Mouse (Mus musculus) midbrain, embryonic 11.5 days (tissue): ENCODE measurements around the gene Cdk5rap2. TPM values are rescaled to one million over a fixed set of nuclear protein-coding genes. Genes with fewer than 3 reads are reported as not detected.
A peak's percentile ranks its signal among the peaks of the same experiment; 100 is the strongest.

Experiments
- ATAC-seq: fragments of 200-750 bp; cut with Nextera tagmentation; 2 replicates; pipeline ENCODE4 v1.8.0; 2017; ENCODE audit warnings: moderate TSS enrichment, moderate library complexity; ENCODE audit not compliant: low FRiP score
- DNase-seq: peaks from one replicate; pipeline ENCODE4 v3.0.0; 2015; ENCODE audit warnings: low spot score; ENCODE audit errors: missing footprints
- H3K27ac ChIP-seq: fragments of 300-500 bp; sonication (generic); 2 replicates; pipeline ENCODE4 v1.5.1; 2014; ENCODE audit warnings: low read depth, low read length
- H3K27me3 ChIP-seq: fragments of 300-500 bp; sonication (generic); 2 replicates; pipeline ENCODE4 v1.6.1; 2014; ENCODE audit warnings: mild to moderate bottlenecking, low read length, moderate library complexity, mixed read lengths; ENCODE audit not compliant: control insufficient read depth, insufficient read depth
- H3K36me3 ChIP-seq: fragments of 300-500 bp; sonication (generic); 2 replicates; pipeline ENCODE4 v1.6.1; 2014; ENCODE audit warnings: mild to moderate bottlenecking, low read length, moderate library complexity, mixed read lengths; ENCODE audit not compliant: control insufficient read depth, insufficient read depth
- H3K4me1 ChIP-seq: fragments of 300-500 bp; sonication (generic); 2 replicates; pipeline ENCODE4 v1.6.1; 2014; ENCODE audit warnings: low read length; ENCODE audit not compliant: control insufficient read depth, insufficient read depth
- H3K4me2 ChIP-seq: fragments of 300-500 bp; sonication (generic); 2 replicates; pipeline ENCODE4 v1.6.1; 2014; ENCODE audit warnings: mild to moderate bottlenecking, moderate library complexity
- H3K4me3 ChIP-seq: fragments of 300-500 bp; sonication (generic); 2 replicates; pipeline ENCODE4 v1.5.1; 2014; ENCODE audit warnings: low read depth, low read length
- H3K9ac ChIP-seq: fragments of 300-500 bp; sonication (generic); 2 replicates; pipeline ENCODE4 v1.6.1; 2014; ENCODE audit warnings: low read length
- H3K9me3 ChIP-seq: fragments of 300-500 bp; sonication (generic); 2 replicates; pipeline ENCODE4 v1.6.1; 2016; ENCODE audit warnings: low read length; ENCODE audit not compliant: control insufficient read depth
- WGBS: fragments of 180-500 bp; shearing (Covaris S2); extraction: QIAGEN DNeasy Blood & Tissue Kit; methylation state at CpG from one replicate; pipeline ENCODE4 v1.1.7; 2014; 5-methylcytosine and 5-hydroxymethylcytosine counted together
- polyA plus RNA-seq: library from polyadenylated mRNA; unstranded; fragments of >200 nt; fragmentation: Nextera tagmentation; extraction: Ambion mirVana; gene quantifications from 2 replicates; pipeline ENCODE4 v1.2.1, GENCODE M21; 2014

Gene Cdk5rap2
- polyA plus RNA-seq, 1 experiment from 2014 or later, result 19.1 TPM

- H3K9ac ChIP-seq, result no peak overlapping the region
- no peaks in the 10 kb centered on the region for H3K4me1 ChIP-seq
- ATAC-seq, result no peak
- H3K4me2 ChIP-seq, result no peak overlapping the region
- 94% methylated on average over 9 of the region's 9 CpGs for WGBS
- peaks cover 7% of the 10 kb centered on the region for H3K36me3 ChIP-seq
- no peak overlapping the region for H3K27ac ChIP-seq
- DNase-seq, result peak; percentile 69
- H3K4me3 ChIP-seq, result no peak overlapping the region
- H3K27me3 ChIP-seq, result no peaks in the 10 kb centered on the region
- no peaks in the 10 kb centered on the region for H3K9me3 ChIP-seq
These were observed 109.1 kb downstream of the Cdk5rap2 start for GRCm38 (mm10) chr4:70301187-70301586.

DNA sequence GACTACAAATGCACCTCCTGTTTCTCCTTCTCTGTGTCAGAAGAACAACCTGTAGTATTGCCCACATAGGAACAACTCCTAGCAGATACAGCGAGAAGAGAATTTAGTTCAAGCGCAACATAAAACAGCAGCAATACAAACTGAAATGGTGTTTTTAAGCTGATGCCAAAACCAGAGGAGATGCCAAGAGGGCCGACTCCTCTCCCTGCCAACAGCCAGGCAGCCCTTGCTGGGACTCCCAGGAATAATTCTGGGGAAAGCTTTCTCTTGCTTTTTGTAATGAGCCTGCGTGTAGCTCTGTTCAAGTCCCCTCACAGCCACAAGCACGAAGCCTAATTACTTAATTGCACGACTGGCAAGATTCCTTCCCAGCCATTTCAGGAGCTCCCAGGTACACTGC is 120.9 kb downstream of the Cdk5rap2 start:
- Histone ChIP-seq H3K27me3 (no peaks in the 10 kb centered on the region), H3K9ac (no peak overlapping the region), H3K4me2 (no peak overlapping the region), H3K9me3 (no peaks in the 10 kb centered on the region), H3K36me3 (0 out of 2 replicates have a peak, but pooled peaks cover 2% of the 10 kb centered on the region), H3K4me1 (no peaks in the 10 kb centered on the region), H3K4me3 (no peak overlapping the region), H3K27ac (no peak overlapping the region)
- ATAC-seq (no peak), DNase-seq (no peak)
- WGBS, result 97% methylated on average over 6 of the region's 6 CpGs

- H3K27me3 ChIP-seq, result no peaks in the 10 kb centered on the region
- no peak overlapping the region for H3K4me2 ChIP-seq
- H3K9ac ChIP-seq, result no peak overlapping the region
- H3K4me3 ChIP-seq, result no peak overlapping the region
- no peaks in the 10 kb centered on the region for H3K4me1 ChIP-seq
- WGBS, result 96% methylated on average over 9 of the region's 9 CpGs
- ATAC-seq (no peak), DNase-seq (peak; percentile 73)
- H3K36me3 ChIP-seq, result 0 out of 2 replicates have a peak, but pooled peaks cover 2% of the 10 kb centered on the region
- no peaks in the 10 kb centered on the region for H3K9me3 ChIP-seq
- no peak overlapping the region for H3K27ac ChIP-seq
These were observed 127.1 kb downstream of the Cdk5rap2 start for GRCm38 (mm10) chr4:70283163-70283562.

GRCm38 (mm10) chr4:70278882-70279281 is 131.4 kb downstream of the Cdk5rap2 start:
- H3K9me3 ChIP-seq, result no peaks in the 10 kb centered on the region
- H3K36me3 ChIP-seq, result peaks cover 2% of the 10 kb centered on the region; the same call in 1 of the 2 replicates
- DNase-seq (peak; percentile 62), ATAC-seq (no peak)
- no peaks in the 10 kb centered on the region for H3K4me1 ChIP-seq
- H3K9ac ChIP-seq, result no peak overlapping the region
- 97% methylated on average over 4 of the region's 4 CpGs for WGBS
- no peak overlapping the region for H3K27ac ChIP-seq
- H3K27me3 ChIP-seq, result no peaks in the 10 kb centered on the region
- H3K4me2 ChIP-seq, result no peak overlapping the region
- no peak overlapping the region for H3K4me3 ChIP-seq

DNA sequence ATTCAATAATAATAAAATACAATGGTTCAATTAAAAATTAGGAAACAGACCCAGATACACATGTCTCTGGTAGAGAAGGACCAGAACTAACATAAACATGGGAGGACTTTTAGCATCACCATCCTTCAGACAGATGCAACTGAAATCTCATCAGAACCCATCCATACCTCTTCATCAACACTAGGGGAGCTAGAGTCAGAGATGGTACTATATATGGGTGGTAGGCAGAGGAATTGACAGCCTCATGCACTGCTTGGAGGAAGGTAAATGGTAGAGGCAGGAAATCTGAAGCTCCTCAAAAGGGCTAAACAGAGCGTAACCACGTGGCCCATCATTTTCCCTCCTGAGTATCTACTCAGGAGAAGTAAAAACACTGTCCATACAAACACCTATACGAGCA is 132.2 kb downstream of the Cdk5rap2 start:
- ATAC-seq (no peak), DNase-seq (peak; percentile 33)
- Histone ChIP-seq H3K9me3 (no peaks in the 10 kb centered on the region), H3K4me1 (no peaks in the 10 kb centered on the region), H3K4me3 (no peak overlapping the region), H3K36me3 (peaks cover 2% of the 10 kb centered on the region; the same call in 1 of the 2 replicates), H3K27ac (no peak overlapping the region), H3K4me2 (no peak overlapping the region), H3K27me3 (no peaks in the 10 kb centered on the region), H3K9ac (no peak overlapping the region)
- WGBS, result 95% methylated on average over 3 of the region's 3 CpGs

GRCm38 (mm10) chr4:70272943-70273342 is 137.3 kb downstream of the Cdk5rap2 start:
- Histone ChIP-seq H3K4me3 (no peak overlapping the region), H3K4me2 (no peak overlapping the region), H3K4me1 (no peaks in the 10 kb centered on the region), H3K27me3 (no peaks in the 10 kb centered on the region), H3K36me3 (peaks cover 2% of the 10 kb centered on the region; the same call in 1 of the 2 replicates), H3K9me3 (no peaks in the 10 kb centered on the region), H3K9ac (no peak overlapping the region), H3K27ac (no peak overlapping the region)
- no peak for DNase-seq
- ATAC-seq, result no peak
- WGBS, result 91% methylated on average over 4 of the region's 4 CpGs

GRCm38 (mm10) chr4:70272527-70272926 is 137.7 kb downstream of the Cdk5rap2 start:
- Histone ChIP-seq H3K4me2 (no peak overlapping the region), H3K4me1 (no peaks in the 10 kb centered on the region), H3K27ac (no peak overlapping the region), H3K27me3 (no peaks in the 10 kb centered on the region), H3K9me3 (no peaks in the 10 kb centered on the region), H3K36me3 (peaks cover 2% of the 10 kb centered on the region; the same call in 1 of the 2 replicates), H3K9ac (no peak overlapping the region), H3K4me3 (no peak overlapping the region)
- no peak for ATAC-seq
- WGBS, result 90% methylated on average over 4 of the region's 4 CpGs
- no peak for DNase-seq

- Histone ChIP-seq H3K4me3 (no peak overlapping the region), H3K9ac (no peak overlapping the region), H3K27me3 (no peaks in the 10 kb centered on the region), H3K36me3 (peaks cover 10% of the 10 kb centered on the region; the same call in 1 of the 2 replicates), H3K4me1 (no peaks in the 10 kb centered on the region), H3K27ac (no peak overlapping the region), H3K4me2 (no peak overlapping the region), H3K9me3 (no peaks in the 10 kb centered on the region)
- DNase-seq (no peak), ATAC-seq (no peak)
- 84% methylated on average over 2 of the region's 2 CpGs for WGBS
These were observed 142.9 kb downstream of the Cdk5rap2 start for GRCm38 (mm10) chr4:70267213-70267906.

GRCm38 (mm10) chr4:70265248-70265647 is 145.0 kb downstream of the Cdk5rap2 start:
- 69% methylated on average over 6 of the region's 6 CpGs for WGBS
- H3K27me3 ChIP-seq, result no peaks in the 10 kb centered on the region
- H3K36me3 ChIP-seq, result peaks cover 10% of the 10 kb centered on the region; the same call in 1 of the 2 replicates
- no peak overlapping the region for H3K27ac ChIP-seq
- DNase-seq, result peak; percentile 86
- no peaks in the 10 kb centered on the region for H3K9me3 ChIP-seq
- H3K4me1 ChIP-seq, result no peaks in the 10 kb centered on the region
- no peak overlapping the region for H3K9ac ChIP-seq
- ATAC-seq, result peak; percentile 61
- H3K4me2 ChIP-seq, result no peak overlapping the region
- no peak overlapping the region for H3K4me3 ChIP-seq
